Mouse (Mus musculus): ENCODE results near the gene Madcam1.

Gene Madcam1

DNA sequence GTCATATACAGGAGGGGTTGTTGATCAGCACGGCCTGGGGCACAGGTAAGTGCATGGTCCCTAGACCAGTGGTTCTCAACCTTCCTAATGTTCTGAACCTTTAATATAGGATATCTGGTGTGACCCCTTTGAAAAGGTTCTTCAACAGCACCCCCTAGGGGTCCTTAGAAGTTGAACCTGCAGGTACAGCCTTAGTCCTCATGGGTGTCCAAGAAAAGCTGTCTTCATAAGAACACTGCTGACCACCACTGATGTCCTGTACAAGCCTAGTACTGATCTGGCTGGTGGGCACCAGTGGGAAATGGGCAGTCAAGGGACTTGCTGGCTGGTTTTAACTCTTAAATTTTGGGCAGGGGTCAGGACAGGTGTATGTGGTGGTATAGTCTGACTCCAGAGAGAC is 47.7 kb downstream of the Madcam1 start:
- DNase-seq (ENCODE audit: low spot score) = no peak

DNA sequence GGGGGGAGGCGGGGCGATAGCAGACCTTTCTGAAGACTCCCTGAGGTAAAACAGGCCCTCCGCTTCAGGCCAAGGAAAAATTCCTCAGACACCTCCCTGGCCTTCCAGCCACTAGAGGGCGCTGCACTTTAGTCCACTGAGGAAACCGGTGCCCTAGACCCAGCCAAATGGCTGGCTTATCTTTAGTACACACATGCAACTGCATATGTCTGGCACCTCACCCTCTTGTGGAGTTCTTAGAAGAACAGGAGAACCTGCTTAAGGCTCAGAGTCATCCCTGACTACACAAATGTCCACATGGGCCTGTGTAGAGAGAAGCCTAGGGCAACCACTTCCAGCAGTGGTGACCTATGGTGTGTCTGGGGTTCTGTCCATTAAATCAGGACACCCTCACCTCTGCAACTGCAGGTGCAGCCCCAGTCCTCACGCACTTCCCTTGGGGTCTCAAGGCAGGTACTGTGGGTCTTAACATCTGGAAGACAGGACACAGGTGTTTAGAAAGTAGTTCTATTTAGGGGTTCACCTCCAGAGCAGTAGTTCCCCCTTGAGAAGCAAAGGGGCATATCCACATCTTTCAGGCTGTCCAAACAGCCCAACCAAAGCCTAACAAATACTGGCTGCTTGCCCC is 48.3 kb downstream of the Madcam1 start:
- peak; percentile 73 for DNase-seq (ENCODE audit: low spot score)

DNA sequence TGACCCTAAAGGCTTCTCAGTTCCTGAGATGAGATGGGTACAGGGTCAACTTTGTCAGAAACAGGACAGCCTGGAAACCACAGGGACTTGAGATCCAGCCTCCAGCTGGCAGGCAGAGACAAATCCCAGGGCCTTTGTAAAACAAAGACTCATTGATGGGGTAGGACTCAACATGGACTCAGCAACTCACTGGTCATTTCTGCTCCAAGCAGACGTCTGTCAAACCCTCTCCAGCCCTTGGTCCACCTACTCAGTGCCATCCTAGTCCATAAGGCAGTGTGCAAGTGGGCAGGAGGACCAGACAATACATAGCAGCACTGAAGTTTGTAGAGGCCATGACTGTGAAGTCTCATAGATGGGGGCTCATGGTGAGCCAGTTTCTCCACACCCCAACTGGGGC is 48.8 kb downstream of the Madcam1 start:
- no peak for DNase-seq (ENCODE audit: low spot score)

DNA sequence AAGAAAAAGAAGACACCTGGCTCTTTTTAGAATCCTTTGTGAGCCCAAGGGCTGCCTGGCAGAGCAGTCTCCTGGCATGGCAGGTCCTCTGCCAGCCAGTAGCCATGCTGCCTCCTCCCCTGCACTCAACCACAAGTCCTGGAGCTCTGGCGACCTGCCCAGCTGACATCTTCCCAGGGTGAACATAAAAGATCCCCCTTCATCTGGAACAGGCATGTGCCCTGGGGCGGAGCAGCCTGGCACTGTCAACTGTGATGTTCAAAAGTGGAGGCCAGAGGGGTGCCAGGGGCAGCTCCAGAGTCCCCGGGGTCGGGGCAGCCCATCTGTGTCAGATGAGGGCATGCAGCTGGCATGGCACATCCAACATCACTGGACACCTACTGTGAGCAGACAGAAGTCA is 50.6 kb downstream of the Madcam1 start:
- DNase-seq (ENCODE audit: low spot score) = no peak

DNA sequence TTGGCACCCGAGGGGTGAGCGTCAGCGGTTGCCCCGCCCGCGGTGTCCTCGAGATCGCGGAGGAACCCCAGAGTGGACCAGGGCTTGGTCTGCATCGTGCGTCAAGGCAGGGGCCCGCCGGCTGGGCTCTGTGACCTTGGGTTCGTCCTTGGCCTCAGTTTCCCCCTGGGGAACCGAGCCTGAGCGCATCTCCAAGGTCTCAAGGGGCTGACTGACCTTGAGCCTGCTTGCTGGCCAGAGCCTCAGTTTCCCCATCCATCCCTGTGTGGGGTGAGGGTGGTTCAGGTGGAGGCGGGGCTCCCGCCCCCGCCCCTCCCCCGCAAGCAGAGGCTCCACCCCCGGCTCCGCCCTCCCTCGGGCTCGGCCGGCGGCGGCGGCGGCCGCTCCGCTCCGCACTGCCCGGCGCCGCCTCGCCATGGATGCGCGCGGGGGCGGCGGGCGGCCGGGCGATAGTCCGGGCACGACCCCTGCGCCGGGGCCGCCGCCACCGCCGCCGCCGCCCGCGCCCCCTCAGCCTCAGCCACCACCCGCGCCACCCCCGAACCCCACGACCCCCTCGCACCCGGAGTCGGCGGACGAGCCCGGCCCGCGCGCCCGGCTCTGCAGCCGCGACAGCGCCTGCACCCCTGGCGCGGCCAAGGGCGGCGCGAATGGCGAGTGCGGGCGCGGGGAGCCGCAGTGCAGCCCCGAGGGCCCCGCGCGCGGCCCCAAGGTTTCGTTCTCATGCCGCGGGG is 52.1 kb downstream of the Madcam1 start, which contains the start of gene Hcn2:
Gene Hcn2 (plus strand): TSS at position 381 of the 734 bp plus-strand sequence.
- DNase-seq (ENCODE audit: low spot score) = no peak

DNA sequence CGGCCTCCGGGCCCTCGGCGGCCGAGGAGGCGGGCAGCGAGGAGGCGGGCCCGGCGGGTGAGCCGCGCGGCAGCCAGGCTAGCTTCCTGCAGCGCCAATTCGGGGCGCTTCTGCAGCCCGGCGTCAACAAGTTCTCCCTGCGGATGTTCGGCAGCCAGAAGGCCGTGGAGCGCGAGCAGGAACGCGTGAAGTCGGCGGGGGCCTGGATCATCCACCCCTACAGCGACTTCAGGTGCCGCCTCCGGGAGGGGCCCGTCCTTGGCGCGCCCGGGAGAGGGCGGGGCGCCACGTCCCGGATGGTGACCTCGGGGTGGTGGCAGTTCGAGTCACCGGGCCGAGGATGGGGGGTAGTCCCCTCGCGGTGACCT is 52.6 kb downstream of the Madcam1 start:
- no peak for DNase-seq (ENCODE audit: low spot score)

DNA sequence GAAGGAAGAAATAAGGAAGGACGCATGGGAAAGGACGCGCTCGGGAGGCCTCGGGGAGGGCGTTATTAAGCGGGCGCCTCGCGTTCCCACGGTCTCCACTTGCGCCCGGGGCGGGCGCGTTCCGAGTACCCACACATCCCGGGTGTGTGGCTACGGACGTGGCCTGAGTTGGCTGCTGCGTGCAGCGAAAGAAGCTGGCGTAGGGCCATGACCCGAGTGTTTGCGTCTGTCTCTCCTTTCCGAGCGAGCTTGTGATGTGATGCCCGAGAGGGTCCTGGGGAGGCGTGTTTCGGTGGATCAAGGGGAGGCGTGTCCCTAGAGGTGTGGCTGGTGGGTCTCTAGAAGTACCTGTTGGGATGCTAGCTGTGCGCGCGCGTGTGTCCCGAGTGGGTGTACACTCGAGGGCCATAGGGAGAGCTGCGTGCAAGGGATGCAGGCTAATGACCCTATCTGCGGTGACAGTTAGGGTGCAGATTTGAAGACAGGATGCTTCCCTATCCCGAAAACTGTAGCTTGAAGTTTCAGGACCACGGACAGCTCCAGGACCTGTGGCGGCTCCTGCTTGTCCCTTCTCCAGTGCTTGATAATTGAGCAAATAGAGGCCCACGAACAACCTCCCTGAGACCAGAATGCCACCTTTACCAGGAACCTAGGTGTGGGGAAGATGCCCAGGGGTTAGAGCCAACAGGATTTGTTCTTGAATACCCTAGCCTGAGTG is 53.4 kb downstream of the Madcam1 start:
- no peak for DNase-seq (ENCODE audit: low spot score)
